Mouse (Mus musculus): Measurements from ENCODE around the gene Bglap. TPM values are rescaled to one million over a fixed set of nuclear protein-coding genes. Genes with fewer than 3 reads are reported as not detected.
"Not testable (repeated sequence)": the region's sequence is repeated elsewhere in the genome, so short reads cannot be mapped to it uniquely, and the experiment has no call there.

The Bglap gene
- 0.34 and 2.3 TPM in 2 replicates for polyA plus RNA-seq (2012; rRNA removed)

DNA sequence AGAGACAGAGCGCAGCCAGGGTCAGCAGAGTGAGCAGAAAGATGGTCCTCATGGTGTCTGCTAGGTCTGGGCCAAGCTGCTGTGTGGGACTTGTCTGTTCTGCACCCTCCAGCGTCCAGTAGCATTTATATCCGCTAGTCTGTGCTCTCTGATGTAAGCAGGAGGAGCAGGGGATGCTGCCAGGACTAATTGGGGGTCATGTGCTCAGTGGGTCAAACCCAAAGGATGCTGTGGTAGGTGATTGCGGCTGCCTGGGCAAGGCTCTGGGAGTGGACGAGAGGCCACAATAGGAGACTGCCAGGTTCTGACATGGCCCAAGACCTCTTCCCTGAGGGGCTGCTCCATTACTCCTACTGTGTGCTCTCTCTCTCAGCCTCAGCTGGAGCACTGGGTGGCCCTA is at the start of gene Bglap:
TSS of gene Bglap (minus strand) at position 101 of the 400 bp plus-strand sequence.
- no peak for DNase-seq (ENCODE audit: extremely low spot score in 1 of 2, low spot score in 1 of 2)

DNA sequence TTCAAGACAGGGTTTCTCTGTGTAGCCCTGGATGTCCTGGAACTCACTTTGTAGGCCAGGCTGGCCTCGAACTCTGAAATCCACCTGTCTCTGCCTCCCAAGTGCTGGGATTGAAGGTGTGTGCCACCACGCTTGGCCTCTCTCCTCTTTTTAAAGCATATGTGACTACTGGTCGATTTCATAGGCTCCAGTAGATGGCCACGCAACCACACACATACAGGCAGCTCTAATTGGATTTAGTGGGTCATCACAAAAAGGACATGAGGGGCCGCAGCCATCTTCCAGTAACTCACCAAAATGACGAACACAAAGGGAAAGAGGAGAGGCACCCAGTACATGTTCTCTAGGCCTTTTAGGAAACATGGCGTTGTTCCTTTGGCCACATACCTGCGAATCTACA is 44.4 kb upstream of the Bglap start:
- not testable (repeated sequence) for DNase-seq (ENCODE audit: extremely low spot score in 1 of 2, low spot score in 1 of 2)

- no peak for DNase-seq (ENCODE audit: extremely low spot score in 1 of 2, low spot score in 1 of 2)
These were observed 43.2 kb upstream of the Bglap start for GRCm38 (mm10) chr3:88427342-88427905.

GRCm38 (mm10) chr3:88425708-88426420 is 41.6 kb upstream of the Bglap start:
- no peak for DNase-seq (ENCODE audit: extremely low spot score in 1 of 2, low spot score in 1 of 2)

- no peak for DNase-seq (ENCODE audit: extremely low spot score in 1 of 2, low spot score in 1 of 2)
These were observed 41.0 kb upstream of the Bglap start for GRCm38 (mm10) chr3:88425330-88425689.

- peak; percentile 96 to 98 for DNase-seq (ENCODE audit: extremely low spot score in 1 of 2, low spot score in 1 of 2)
These were observed 40.5 kb upstream of the Bglap start, which contains the start of gene Slc25a44 for GRCm38 (mm10) chr3:88424605-88425329. Gene Slc25a44, minus strand, starts transcription at chr3:88425139.

DNA sequence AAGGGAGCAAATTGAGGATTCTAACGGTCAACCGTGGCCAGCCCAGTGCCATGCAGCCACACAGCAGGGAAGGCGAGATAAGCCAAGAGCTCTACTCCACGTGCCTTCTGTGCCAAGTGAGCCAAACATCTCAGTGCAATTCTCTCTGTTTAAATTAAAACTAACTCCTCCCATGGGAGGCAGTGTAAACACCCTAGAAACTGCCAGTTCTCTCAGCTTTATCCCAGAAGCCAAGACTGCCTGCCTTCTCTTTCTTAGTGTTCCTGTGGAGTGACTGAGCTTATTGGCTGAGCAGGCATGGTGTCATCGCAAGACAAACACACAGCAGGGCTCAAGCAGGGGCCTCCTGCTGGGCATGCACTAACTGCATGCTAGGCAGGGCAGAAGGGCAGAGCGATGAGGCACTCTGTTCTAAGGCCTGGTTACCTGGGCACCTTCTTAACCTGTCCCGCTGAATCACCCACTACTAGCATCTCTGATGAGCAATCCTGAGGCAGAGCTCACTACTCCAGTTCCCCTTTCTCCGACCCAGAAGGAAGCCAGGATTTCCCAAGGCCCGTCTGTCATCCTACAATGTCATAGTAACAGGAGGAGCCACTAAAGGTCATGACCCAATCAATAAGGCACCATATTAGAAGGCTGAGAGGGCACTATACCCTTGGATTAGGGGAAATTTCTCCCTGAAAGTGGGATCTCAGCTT is 37.9 kb upstream of the Bglap start:
- peak in 1 of 2 experiments; percentile 52 for DNase-seq (ENCODE audit: extremely low spot score in 1 of 2, low spot score in 1 of 2)

- no peak for DNase-seq (ENCODE audit: extremely low spot score in 1 of 2, low spot score in 1 of 2)
These were observed 36.5 kb upstream of the Bglap start for GRCm38 (mm10) chr3:88420771-88421170.

DNA sequence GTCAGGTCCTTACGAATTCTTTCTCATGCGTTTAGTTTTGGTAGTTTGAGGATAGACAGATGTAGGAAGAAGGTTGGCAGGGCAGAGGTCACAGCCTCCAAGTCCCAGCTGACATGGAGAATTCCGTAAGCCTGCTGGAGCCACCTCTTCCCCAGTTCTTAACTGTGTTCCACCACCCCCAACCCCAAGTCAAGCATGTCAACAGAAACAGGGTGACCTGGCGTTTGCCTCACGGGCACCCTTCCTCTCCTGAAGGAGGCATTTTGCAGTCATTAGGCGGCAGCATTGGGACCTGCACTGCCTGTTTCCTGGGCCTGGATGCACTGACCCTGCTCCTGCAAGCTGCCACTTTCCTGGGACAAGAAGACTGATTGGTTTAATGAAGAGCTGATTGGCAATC is 33.8 kb upstream of the Bglap start:
- DNase-seq (ENCODE audit: extremely low spot score in 1 of 2, low spot score in 1 of 2), result no peak

DNA sequence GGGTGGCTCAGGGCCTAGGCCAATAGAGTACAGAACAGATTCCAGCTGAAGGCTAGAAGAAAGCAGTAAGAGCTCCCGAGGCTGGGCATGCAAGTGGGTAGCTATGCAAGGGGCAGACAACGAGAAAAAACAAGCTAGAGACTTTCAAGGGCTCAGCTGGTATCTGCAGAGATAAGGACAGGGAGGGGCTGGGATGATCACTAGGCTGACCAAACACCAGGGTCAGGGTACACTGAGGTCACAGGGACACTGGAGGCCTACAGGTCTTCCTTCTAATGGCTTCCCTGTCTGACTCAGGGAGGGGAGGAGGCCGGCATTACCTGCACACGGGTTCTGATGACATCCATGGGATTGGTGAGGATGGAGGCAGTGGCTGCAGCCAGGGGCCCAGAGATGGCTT is 31.4 kb upstream of the Bglap start:
- DNase-seq (ENCODE audit: extremely low spot score in 1 of 2, low spot score in 1 of 2), result no peak

DNA sequence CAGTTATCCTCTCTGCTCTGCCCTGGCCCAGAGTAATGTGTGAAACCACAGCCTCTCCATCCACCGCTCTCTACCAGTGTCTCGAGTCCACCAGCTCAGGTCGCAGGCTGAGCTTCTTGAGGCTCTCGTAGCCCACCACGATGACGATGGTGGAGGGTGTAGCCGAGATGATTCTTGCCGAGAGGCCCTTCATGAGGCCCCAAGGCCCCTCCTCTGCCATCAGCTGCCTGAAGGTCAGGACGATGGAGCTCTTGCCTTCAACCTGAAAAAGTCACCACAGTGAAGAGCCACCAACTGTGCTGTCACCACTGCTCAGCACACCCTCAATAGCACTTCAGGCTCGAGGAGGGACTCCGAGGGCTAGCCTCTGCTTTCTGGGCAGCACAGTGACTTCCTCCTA is 28.4 kb upstream of the Bglap start:
- DNase-seq (ENCODE audit: extremely low spot score in 1 of 2, low spot score in 1 of 2), result no peak

DNA sequence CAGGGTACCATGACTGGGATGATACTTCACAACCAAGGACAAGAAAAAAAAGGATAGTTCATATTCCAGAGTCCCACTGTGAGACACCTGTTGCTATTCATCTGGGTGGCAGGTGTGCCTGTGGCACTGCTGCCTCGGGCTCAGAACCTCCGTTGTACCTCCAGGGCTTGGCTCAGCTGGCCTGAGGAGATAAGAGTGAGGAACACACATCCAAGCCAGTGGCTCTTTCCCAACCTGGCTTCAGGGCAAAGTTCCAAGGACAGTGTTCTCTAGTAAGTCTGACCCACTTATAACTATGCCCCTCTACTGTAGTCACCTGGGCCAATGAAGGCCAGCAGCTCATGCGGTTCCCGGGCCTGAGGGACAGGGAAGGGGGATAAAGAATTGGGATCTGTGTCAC is 27.4 kb upstream of the Bglap start:
- no peak for DNase-seq (ENCODE audit: extremely low spot score in 1 of 2, low spot score in 1 of 2)

DNA sequence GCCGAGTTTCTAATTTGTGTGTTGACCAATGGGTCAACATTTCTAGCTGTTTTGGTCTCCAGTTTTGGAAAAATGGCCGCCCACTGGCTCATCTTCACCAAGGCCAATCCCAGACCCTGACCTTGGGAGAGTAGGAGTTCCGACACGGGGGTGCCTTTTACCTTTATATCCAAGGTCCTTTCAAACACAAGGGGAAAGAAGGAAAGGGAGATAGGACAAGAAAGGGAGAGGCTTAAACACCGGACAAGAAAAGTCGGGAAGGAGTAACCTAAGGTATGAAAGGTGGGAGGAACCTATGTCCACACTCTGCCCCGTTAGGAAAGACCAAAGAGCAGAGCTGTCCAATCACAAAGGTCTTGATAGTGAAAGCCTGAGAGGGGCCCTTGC is 26.4 kb upstream of the Bglap start:
- no peak for DNase-seq (ENCODE audit: extremely low spot score in 1 of 2, low spot score in 1 of 2)

DNA sequence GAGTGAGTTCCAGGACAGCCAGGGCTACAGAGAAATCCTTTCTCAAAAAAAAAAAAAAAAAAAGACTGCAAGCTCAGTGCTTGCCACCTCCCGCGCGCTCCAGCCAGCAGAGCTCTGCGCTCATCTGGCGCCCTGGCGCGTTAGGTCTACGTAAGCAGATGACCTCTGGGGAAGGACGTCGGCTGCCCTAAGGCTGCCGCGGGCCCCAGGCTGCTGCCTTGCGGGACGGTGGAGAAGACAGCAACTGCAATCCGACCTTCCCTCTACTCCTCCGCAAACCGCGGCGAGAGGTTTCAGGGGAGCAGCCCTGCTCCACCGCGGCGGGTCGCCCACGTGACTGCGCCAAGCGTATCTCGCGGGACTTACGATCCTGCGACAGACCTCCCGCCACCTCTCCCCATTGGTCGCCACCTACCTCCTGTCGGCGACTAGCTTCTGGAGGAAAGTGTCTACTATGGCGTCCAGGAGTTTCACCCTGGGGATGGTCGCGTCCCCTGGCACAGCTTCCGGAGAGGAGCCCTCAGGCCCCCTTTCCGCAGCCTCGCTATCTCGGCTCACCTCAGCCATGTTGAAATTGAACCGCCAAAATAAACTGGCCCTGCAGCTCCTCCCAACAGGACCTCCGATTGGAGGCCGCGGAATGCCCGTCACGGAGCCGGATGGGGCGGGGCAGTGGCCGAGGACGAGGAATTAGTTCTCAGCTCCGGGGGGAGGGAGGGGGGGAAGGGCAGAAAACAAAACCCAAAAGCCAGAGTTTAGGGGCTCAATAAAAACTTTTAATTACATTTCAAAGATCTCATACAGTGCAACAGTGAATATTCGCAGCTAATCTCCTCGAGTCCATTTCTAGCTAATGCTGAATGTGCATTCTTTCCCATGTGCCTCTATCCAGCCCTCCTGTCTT is 25.7 kb upstream of the Bglap start, which contains the start of gene Pmf1:
TSS of gene Pmf1 (minus strand) at position 591 of the 904 bp plus-strand sequence.
- DNase-seq (ENCODE audit: extremely low spot score in 1 of 2, low spot score in 1 of 2), result peak; percentile 84 to 89

DNA sequence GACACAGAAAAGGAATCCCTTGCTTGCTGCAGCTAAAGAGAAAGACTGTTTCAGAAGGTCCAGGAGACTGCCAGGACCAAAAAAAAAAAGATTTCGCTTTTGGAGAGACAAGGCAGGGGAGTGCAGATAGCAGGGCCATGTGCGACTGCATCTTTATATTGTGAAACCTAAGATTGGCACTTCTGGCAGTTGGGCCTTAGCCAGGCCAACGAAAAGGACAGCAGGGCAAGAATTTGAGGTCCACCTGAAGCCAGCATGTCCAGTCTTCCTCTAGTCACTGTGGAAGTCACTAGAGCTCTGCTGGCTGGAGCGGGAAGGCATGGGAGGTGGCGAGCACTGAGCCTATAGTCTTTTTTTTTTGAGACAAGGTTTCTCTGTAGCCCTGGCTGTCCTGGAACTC is 24.7 kb upstream of the Bglap start:
- no peak for DNase-seq (ENCODE audit: extremely low spot score in 1 of 2, low spot score in 1 of 2)

- DNase-seq (ENCODE audit: extremely low spot score in 1 of 2, low spot score in 1 of 2), result no peak
These were observed 23.3 kb upstream of the Bglap start for GRCm38 (mm10) chr3:88407529-88407928.

DNA sequence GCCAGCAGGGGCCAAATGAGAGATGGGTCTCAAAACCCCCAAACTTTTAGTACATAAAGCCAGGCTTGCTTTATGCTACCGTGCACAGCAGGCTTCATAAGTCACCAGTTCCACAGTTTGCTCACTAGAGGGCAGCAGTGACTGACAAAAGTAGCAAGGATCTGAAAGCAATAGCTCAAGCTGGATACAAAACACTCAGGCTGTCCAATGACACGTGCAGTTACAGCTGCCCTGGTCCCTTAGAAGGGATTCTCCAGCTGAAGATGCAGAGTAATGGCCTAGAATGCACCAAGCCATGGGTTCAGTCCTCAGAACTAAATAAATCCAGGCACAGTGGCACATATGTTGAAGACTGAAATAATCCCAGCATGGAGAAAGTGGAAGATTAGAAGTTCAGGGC is 22.8 kb upstream of the Bglap start:
- DNase-seq (ENCODE audit: extremely low spot score in 1 of 2, low spot score in 1 of 2), result peak; percentile 52 to 87

- DNase-seq (ENCODE audit: extremely low spot score in 1 of 2, low spot score in 1 of 2), result no peak
These were observed 19.4 kb upstream of the Bglap start for GRCm38 (mm10) chr3:88403522-88404230.

DNA sequence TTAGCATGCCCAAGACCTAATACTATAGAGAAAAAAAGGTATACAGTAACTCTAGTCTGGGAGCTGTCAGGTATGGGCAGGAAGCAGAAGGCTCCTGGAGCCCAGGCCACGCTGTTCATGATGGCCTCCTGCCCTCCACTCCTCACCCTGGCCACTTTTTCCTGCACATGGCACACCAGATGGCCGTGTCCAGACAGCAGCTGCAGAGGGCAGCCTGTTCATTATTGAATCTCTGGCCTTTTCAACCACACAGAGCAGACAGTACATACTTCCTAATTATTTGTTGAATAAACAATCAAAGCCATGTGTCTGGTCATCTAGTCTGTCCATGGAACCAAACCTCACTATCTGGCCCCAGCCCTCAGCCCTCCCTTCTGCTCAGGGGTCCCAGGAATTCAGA is 14.4 kb upstream of the Bglap start:
- no peak for DNase-seq (ENCODE audit: extremely low spot score in 1 of 2, low spot score in 1 of 2)
